Mouse (Mus musculus) brown adipose tissue, adult 24 weeks (tissue): ENCODE results near the gene Aqp12. TPM values are rescaled to one million over a fixed set of nuclear protein-coding genes. Genes with fewer than 3 reads are reported as not detected.
"Not testable (repeated sequence)": the region's sequence is repeated elsewhere in the genome, so short reads cannot be mapped to it uniquely, and the experiment has no call there.

ENCODE experiments used
- H3K27ac ChIP-seq: fragments of 200-500 bp; replicated peaks from 2 replicates; pipeline ENCODE4 v1.5.1; 2012; ENCODE audit warnings: low read depth, mild to moderate bottlenecking, low read length
- H3K4me1 ChIP-seq: fragments of 200-500 bp; 2 replicates; pipeline ENCODE4 v1.6.1; 2012; ENCODE audit warnings: low read length, mixed read lengths; ENCODE audit not compliant: control insufficient read depth, insufficient read depth, insufficient read length
- H3K4me3 ChIP-seq: fragments of 200-500 bp; 2 replicates; pipeline ENCODE4 v1.5.1; 2012; ENCODE audit warnings: low read depth, mild to moderate bottlenecking, low read length, moderate library complexity; ENCODE audit not compliant: insufficient read depth
- polyA plus RNA-seq: library from polyadenylated mRNA; stranded (reverse); fragments of >200 nt; gene quantifications from 2 replicates; pipeline ENCODE4 v1.2.4, GENCODE M21; 2012; ENCODE audit not compliant: missing spikeins, insufficient read depth, insufficient read length

Gene Aqp12
- polyA plus RNA-seq, result not detected in 2 replicates

- Histone ChIP-seq H3K4me3 (no peak within 1 kb of the TSS), H3K27ac (no peak within 1 kb of the TSS), H3K4me1 (no peaks in the 10 kb centered on the region)
These were observed at the start of gene Aqp12 for GRCm38 (mm10) chr1:93006061-93006460. TSS of gene Aqp12 (plus strand) at chr1:93006334.

GRCm38 (mm10) chr1:92956571-92957335 lies 49.4 kb upstream of the Aqp12 start:
- peak overlapping the region; percentile 25 for H3K4me3 ChIP-seq
- H3K27ac ChIP-seq, H3K4me1 ChIP-seq: not testable (repeated sequence)

GRCm38 (mm10) chr1:92958999-92959398 lies 47.1 kb upstream of the Aqp12 start:
- no peaks in the 10 kb centered on the region for H3K4me1 ChIP-seq
- H3K4me3 ChIP-seq, result no peak overlapping the region
- H3K27ac ChIP-seq, result no peak overlapping the region

- not testable (repeated sequence) for H3K27ac ChIP-seq, H3K4me1 ChIP-seq, H3K4me3 ChIP-seq
These were observed 35.3 kb upstream of the Aqp12 start for GRCm38 (mm10) chr1:92970791-92971190.

- H3K4me1 ChIP-seq, result no peaks in the 10 kb centered on the region; the same call in 1 of the 2 replicates
- H3K27ac ChIP-seq, result peak overlapping the region; percentile 45; the same call in 1 of the 2 replicates
- no peak overlapping the region for H3K4me3 ChIP-seq
These were observed 34.0 kb upstream of the Aqp12 start for GRCm38 (mm10) chr1:92971879-92972795.

GRCm38 (mm10) chr1:92972854-92973253 lies 33.3 kb upstream of the Aqp12 start:
- H3K4me1 ChIP-seq, result no peaks in the 10 kb centered on the region; the same call in 1 of the 2 replicates
- 0 out of 2 replicates have a peak overlapping the region, but pooled peaks have one; percentile 12 for H3K27ac ChIP-seq

GRCm38 (mm10) chr1:92976141-92976566 lies 30.0 kb upstream of the Aqp12 start:
- H3K27ac ChIP-seq, result no peak overlapping the region
- no peak overlapping the region for H3K4me3 ChIP-seq
- peaks cover 17% of the 10 kb centered on the region for H3K4me1 ChIP-seq

More at GRCm38 (mm10) chr1:92972854-92973253, 33.3 kb upstream of the Aqp12 start:
- H3K4me3 ChIP-seq, result no peak overlapping the region

- no peak overlapping the region for H3K4me3 ChIP-seq
- no peak overlapping the region for H3K27ac ChIP-seq
- H3K4me1 ChIP-seq, result peaks cover 22% of the 10 kb centered on the region
These were observed 27.5 kb upstream of the Aqp12 start for GRCm38 (mm10) chr1:92978645-92979044.

GRCm38 (mm10) chr1:92979073-92979602 lies 27.0 kb upstream of the Aqp12 start:
- Histone ChIP-seq H3K4me1 (peaks cover 22% of the 10 kb centered on the region), H3K27ac (no peak overlapping the region), H3K4me3 (no peak overlapping the region)

- Histone ChIP-seq H3K4me1 (peaks cover 22% of the 10 kb centered on the region), H3K27ac (peak overlapping the region; percentile 45), H3K4me3 (no peak overlapping the region)
These were observed 24.9 kb upstream of the Aqp12 start for GRCm38 (mm10) chr1:92981056-92981845.

GRCm38 (mm10) chr1:92982931-92983605 lies 23.1 kb upstream of the Aqp12 start:
- no peak overlapping the region for H3K27ac ChIP-seq
- H3K4me3 ChIP-seq, result no peak overlapping the region
- peaks cover 22% of the 10 kb centered on the region for H3K4me1 ChIP-seq

- no peak overlapping the region for H3K27ac ChIP-seq
These were observed 21.1 kb upstream of the Aqp12 start for GRCm38 (mm10) chr1:92984999-92985398.

GRCm38 (mm10) chr1:92988894-92989293 lies 17.2 kb upstream of the Aqp12 start:
- Histone ChIP-seq H3K4me3 (no peak overlapping the region), H3K27ac (no peak overlapping the region), H3K4me1 (no peaks in the 10 kb centered on the region)

More at GRCm38 (mm10) chr1:92984999-92985398, 21.1 kb upstream of the Aqp12 start:
- peaks cover 12% of the 10 kb centered on the region for H3K4me1 ChIP-seq
- H3K4me3 ChIP-seq, result no peak overlapping the region

- Histone ChIP-seq H3K27ac (no peak overlapping the region), H3K4me3 (no peak overlapping the region), H3K4me1 (no peaks in the 10 kb centered on the region)
These were observed 16.2 kb upstream of the Aqp12 start for GRCm38 (mm10) chr1:92989891-92990290.
